In the genomic region with DNA sequence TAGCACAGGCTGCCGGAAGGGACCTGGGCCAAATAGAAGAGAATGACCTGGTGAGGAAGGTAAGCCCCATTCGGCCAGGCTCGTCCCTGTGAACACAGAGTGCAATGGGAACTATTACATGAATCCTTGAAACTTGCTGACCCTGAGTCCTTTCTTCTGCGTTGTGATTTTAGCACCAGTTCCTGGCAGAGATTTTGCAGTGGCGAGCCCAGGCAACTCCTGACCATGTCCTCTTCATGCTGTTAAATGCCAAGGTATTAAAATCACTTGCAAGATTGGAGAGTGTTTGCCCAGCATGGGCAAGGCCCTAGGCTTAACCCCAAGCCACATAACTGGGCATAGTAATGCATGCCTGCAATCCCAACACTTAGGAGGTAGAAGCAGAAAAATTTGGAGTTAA, we compare ENCODE assay signal across 23 mouse cellular contexts. TPM values are rescaled to one million over a fixed set of nuclear protein-coding genes. Genes with fewer than 3 reads are reported as not detected.
DNase-seq lines count a peak whose midpoint lies in the region; ATAC-seq and TF ChIP-seq lines count a peak whose summit lies in the region.
"Had no signal": no experiment of that assay in that cellular context is flagged by ENCODE, and none has a peak within 500 bp of the region (broad histone marks: within the 10 kb centered on the region; RNA-seq: fewer than 3 reads in every experiment).

No protein-coding gene starts in this region.

- intact Hi-C loops in gastrocnemius, adult 2 months (cut with DNase I): loop anchor here (5.0 kb wide), 1 partner anchor 37 kb away; the partner anchor contains the start of gene Atf1
- intact Hi-C loops in heart, adult 2 months (cut with DNase I): no loop called here

- H3K4me3 ChIP-seq in gastrocnemius, adult 2 months: no peak overlapping the region
- H3K4me3 ChIP-seq in heart, adult 2 months: no peak overlapping the region
- no peak overlapping the region for H3K4me3 ChIP-seq in heart, embryonic 11.5 days (ENCODE audit: low read depth, low read length)
- H3K4me3 ChIP-seq in stomach, postnatal 0 days (ENCODE audit: low read depth, low read length): no peak overlapping the region
- H3K4me3 ChIP-seq: embryonic facial prominence, embryonic 13.5 days; forebrain, embryonic 12.5 days; heart, embryonic 10.5 days; heart, embryonic 15.5 days; hindbrain, embryonic 10.5 days; intestine, embryonic 15.5 days had no signal

- no peaks in the 10 kb centered on the region for H3K9me3 ChIP-seq in heart, embryonic 11.5 days (replicated peaks; ENCODE audit: control insufficient read depth, low read length)
- no peaks in the 10 kb centered on the region for H3K9me3 ChIP-seq in stomach, postnatal 0 days (ENCODE audit: control insufficient read depth, low read length)
- H3K9me3 ChIP-seq: embryonic facial prominence, embryonic 13.5 days; forebrain, embryonic 12.5 days; heart, embryonic 10.5 days; heart, embryonic 15.5 days; hindbrain, embryonic 10.5 days; intestine, embryonic 15.5 days had no signal

- no peak overlapping the region for H3K9ac ChIP-seq in heart, adult 2 months (ENCODE audit: low read depth, low read length)
- H3K9ac ChIP-seq in heart, embryonic 11.5 days (ENCODE audit: low read depth, low read length): no peak overlapping the region
- H3K9ac ChIP-seq in stomach, postnatal 0 days (ENCODE audit: low read length): no peak overlapping the region
- H3K9ac ChIP-seq: embryonic facial prominence, embryonic 13.5 days; forebrain, embryonic 12.5 days; heart, embryonic 15.5 days; hindbrain, embryonic 14.5 days; intestine, embryonic 15.5 days had no signal

- H3K36me3 ChIP-seq in heart, adult 2 months (ENCODE audit: control insufficient read depth, insufficient read depth, low read length): no peaks in the 10 kb centered on the region
- peaks cover 39% of the 10 kb centered on the region for H3K36me3 ChIP-seq in heart, embryonic 11.5 days (ENCODE audit: control insufficient read depth, insufficient read depth, low read length)
- peaks cover 20% of the 10 kb centered on the region; the same call in 1 of the 2 replicates for H3K36me3 ChIP-seq in stomach, postnatal 0 days (ENCODE audit: control insufficient read depth, insufficient read depth, low read length)

- no peaks in the 10 kb centered on the region for H3K27me3 ChIP-seq in heart, adult 2 months (ENCODE audit: control insufficient read depth, insufficient read depth, low read length)
- no peaks in the 10 kb centered on the region for H3K27me3 ChIP-seq in heart, embryonic 11.5 days (ENCODE audit: control insufficient read depth, insufficient read depth, low read length)
- H3K27me3 ChIP-seq in stomach, postnatal 0 days (ENCODE audit: control insufficient read depth, insufficient read depth, low read length): no peaks in the 10 kb centered on the region
- H3K27me3 ChIP-seq: CH12.LX; embryonic facial prominence, embryonic 13.5 days; forebrain, embryonic 12.5 days; heart, embryonic 15.5 days; intestine, embryonic 15.5 days; Patski had no signal

- H3K27ac ChIP-seq in gastrocnemius, adult 2 months: peak overlapping the region; percentile 87
- peak overlapping the region; percentile 51 for H3K27ac ChIP-seq in heart, adult 2 months
- no peak overlapping the region for H3K27ac ChIP-seq in heart, embryonic 11.5 days (ENCODE audit: low read depth, low read length)
- 0 out of 2 replicates have a peak overlapping the region, but pooled peaks have one; percentile 8 for H3K27ac ChIP-seq in stomach, postnatal 0 days (replicated peaks)
- H3K27ac ChIP-seq: embryonic facial prominence, embryonic 13.5 days; forebrain, embryonic 12.5 days; heart, embryonic 10.5 days; heart, embryonic 15.5 days; hindbrain, embryonic 10.5 days; hindbrain, embryonic 14.5 days; intestine, embryonic 15.5 days had no signal

- 77% methylated on average over 5 of the region's 5 CpGs for WGBS in heart, adult 2 months
- 90% methylated on average over 5 of the region's 5 CpGs for WGBS in heart, embryonic 11.5 days (ENCODE audit: insufficient replicate concordance)
- 68% methylated on average over 5 of the region's 5 CpGs for WGBS in stomach, postnatal 0 days

- TF ChIP-seq CTCF in gastrocnemius, adult 2 months (IDR thresholded peaks at IDR 0.05): no peak
- TF ChIP-seq CTCF in heart, adult 2 months (IDR thresholded peaks at IDR 0.05): no peak
- TF ChIP-seq CTCF in stomach, postnatal 0 days (IDR thresholded peaks at IDR 0.05; ENCODE audit: low read depth): no peak

- peak; percentile 77 for DNase-seq in gastrocnemius, adult 2 months
- no peak for DNase-seq in gastrocnemius, postnatal 10 days
- peak in 1 of 2 experiments; percentile 32 for DNase-seq in heart, adult 2 months
- DNase-seq in lung, postnatal 36 days: peak; percentile 32
- no peak for DNase-seq in lung, postnatal 14 days
- no peak for DNase-seq in stomach, postnatal 0 days (ENCODE audit: low spot score)
- DNase-seq in cerebellum, postnatal 10 days: no peak
- DNase-seq: adrenal gland, postnatal 25 days; cerebellum, adult 9-10 months; cerebellum, postnatal 36 days; kidney, adult 18-20 months had no signal

- peak; percentile 37; the same call in 1 of the 2 replicates for TF ChIP-seq EP300 in heart, adult 2 months (IDR thresholded peaks at IDR 0.05; ENCODE audit: insufficient read depth, low read depth, low read length)
- TF ChIP-seq EP300 in stomach, postnatal 0 days (optimal IDR thresholded peaks at IDR 0.05): no peak

- H3K4me2 ChIP-seq in heart, embryonic 11.5 days: no peak overlapping the region
- H3K4me2 ChIP-seq in stomach, postnatal 0 days (replicated peaks; ENCODE audit: low read depth): no peak overlapping the region
- H3K4me2 ChIP-seq: embryonic facial prominence, embryonic 13.5 days; forebrain, embryonic 12.5 days; heart, embryonic 15.5 days; hindbrain, embryonic 14.5 days; intestine, embryonic 15.5 days had no signal

- no peak for TF ChIP-seq POLR2A in heart, adult 2 months (IDR thresholded peaks at IDR 0.05; ENCODE audit: insufficient read depth, low read depth, low read length)

- ATAC-seq in heart, embryonic 11.5 days (replicated peaks; ENCODE audit: insufficient number of reproducible peaks, low FRiP score, low TSS enrichment): no peak
- ATAC-seq in stomach, postnatal 0 days (ENCODE audit: low FRiP score, low TSS enrichment): no peak
- ATAC-seq: activated CD4-positive, CD25-positive, alpha-beta regulatory T cell, adult 4 months; forebrain, embryonic 16.5 days; Patski had no signal

- H3K79me2 ChIP-seq in heart, adult 2 months (replicated peaks; ENCODE audit: control insufficient read depth, insufficient read depth, low read length): no peaks in the 10 kb centered on the region

- no peaks in the 10 kb centered on the region for H3K4me1 ChIP-seq in heart, adult 2 months (ENCODE audit: control insufficient read depth, insufficient read depth, low read length)
- H3K4me1 ChIP-seq in heart, embryonic 11.5 days (ENCODE audit: control insufficient read depth, insufficient read depth, low read length): no peaks in the 10 kb centered on the region
- H3K4me1 ChIP-seq in stomach, postnatal 0 days (replicated peaks; ENCODE audit: control insufficient read depth, insufficient read depth): no peaks in the 10 kb centered on the region
- H3K4me1 ChIP-seq: embryonic facial prominence, embryonic 13.5 days; forebrain, embryonic 12.5 days; hindbrain, embryonic 10.5 days had no signal

RNA-seq across cellular contexts. Expression of gene Atf1, which starts 37.5 kb away (rescaled TPM):
- total RNA-seq in gastrocnemius, adult 2 months (2021): 10 to 100 TPM; 55.4 to 56.6 TPM
- total RNA-seq in gastrocnemius, postnatal 10 days (2021): 10 to 100 TPM; 51.5 to 55.9 TPM
- total RNA-seq in heart, adult 2 months (2021): 10 to 100 TPM; 50.7 to 53.9 TPM
- polyA plus RNA-seq in heart, adult 2 months (2012; rRNA removed): 54.2 and 59.7 TPM in 2 replicates
- 33.7 and 38.6 TPM in 2 replicates for polyA plus RNA-seq in heart, embryonic 11.5 days (2014; fragmentation: Nextera tagmentation; extraction: Ambion mirVana)
- 27.3 and 27.7 TPM in 2 replicates for polyA plus RNA-seq in stomach, postnatal 0 days (2015; fragmentation: Nextera tagmentation; extraction: Ambion mirVana)

Comparison
In these comparisons a context has a peak if more than half of its experiments do, and no peak if none do; other contexts are left out.
1. DNase-seq: peak in gastrocnemius, adult 2 months (single experiment) and lung, postnatal 36 days (single experiment); none in gastrocnemius, postnatal 10 days (single experiment), lung, postnatal 14 days (single experiment), stomach, postnatal 0 days (single experiment) and cerebellum, postnatal 10 days (0 of 2).